Mouse (Mus musculus) embryonic facial prominence, embryonic 15.5 days (tissue): ENCODE data around the gene Phyh. TPM values are rescaled to one million over a fixed set of nuclear protein-coding genes. Genes with fewer than 3 reads are reported as not detected.

Experiments
- ATAC-seq: fragments of 200-750 bp; cut with Nextera tagmentation; 2 replicates; pipeline ENCODE4 v1.8.0; 2017; ENCODE audit warnings: low read depth, moderate TSS enrichment; ENCODE audit not compliant: insufficient number of reproducible peaks, low FRiP score, low TSS enrichment
- H3K27ac ChIP-seq: fragments of 300-500 bp; sonication (generic); replicated peaks from 2 replicates; pipeline ENCODE4 v1.5.1; 2015; ENCODE audit warnings: mild to moderate bottlenecking, inconsistent platforms
- H3K27me3 ChIP-seq: fragments of 300-500 bp; sonication (generic); 2 replicates; pipeline ENCODE4 v1.6.1; 2015; ENCODE audit warnings: inconsistent platforms
- H3K36me3 ChIP-seq: fragments of 300-500 bp; sonication (generic); 2 replicates; pipeline ENCODE4 v1.6.1; 2015; ENCODE audit warnings: mild to moderate bottlenecking, inconsistent platforms
- H3K4me1 ChIP-seq: fragments of 300-500 bp; sonication (generic); 2 replicates; pipeline ENCODE4 v1.6.1; 2015; ENCODE audit warnings: inconsistent platforms
- H3K4me2 ChIP-seq: fragments of 300-500 bp; sonication (generic); replicated peaks from 2 replicates; pipeline ENCODE4 v1.6.1; 2015; ENCODE audit warnings: mild to moderate bottlenecking, inconsistent platforms
- H3K4me3 ChIP-seq: fragments of 300-500 bp; sonication (generic); replicated peaks from 2 replicates; pipeline ENCODE4 v1.5.1; 2015; ENCODE audit warnings: mild to moderate bottlenecking, inconsistent platforms
- H3K9ac ChIP-seq: fragments of 300-500 bp; sonication (generic); 2 replicates; pipeline ENCODE4 v1.6.1; 2015; ENCODE audit warnings: inconsistent platforms
- H3K9me3 ChIP-seq: fragments of 300-500 bp; sonication (generic); replicated peaks from 2 replicates; pipeline ENCODE4 v1.6.1; 2016; ENCODE audit warnings: inconsistent platforms
- WGBS: fragments of 180-500 bp; shearing (Covaris S2); methylation state at CpG from one replicate; pipeline ENCODE4 v1.1.7; 2015; 5-methylcytosine and 5-hydroxymethylcytosine counted together
- polyA plus RNA-seq: library from polyadenylated mRNA; unstranded; fragments of >200 nt; fragmentation: Nextera tagmentation; extraction: Ambion mirVana; gene quantifications from 2 replicates; pipeline ENCODE4 v1.2.1, GENCODE M21; 2015

Gene Phyh
- 44.5 and 46.5 TPM in 2 replicates for polyA plus RNA-seq

GRCm38 (mm10) chr2:4918860-4919739 lies at the start of gene Phyh:
Gene Phyh, plus strand, starts transcription at chr2:4919019.
- Histone ChIP-seq H3K36me3 (no peaks in the 10 kb centered on the region), H3K27ac (peak within 1 kb of the TSS; percentile 74), H3K4me3 (peak within 1 kb of the TSS; percentile 68), H3K4me2 (peak within 1 kb of the TSS; percentile 89), H3K4me1 (peaks cover 17% of the 10 kb centered on the region), H3K27me3 (no peaks in the 10 kb centered on the region), H3K9ac (peak within 1 kb of the TSS; percentile 62), H3K9me3 (no peaks in the 10 kb centered on the region)
- ATAC-seq, result peak; percentile 94
- 7% methylated on average over 35 of the region's 35 CpGs for WGBS

GRCm38 (mm10) chr2:4872740-4873139 lies 46.1 kb upstream of the Phyh start:
- Histone ChIP-seq H3K27ac (no peak overlapping the region), H3K4me2 (no peak overlapping the region), H3K9me3 (no peaks in the 10 kb centered on the region), H3K4me1 (no peaks in the 10 kb centered on the region), H3K4me3 (no peak overlapping the region), H3K9ac (no peak overlapping the region), H3K27me3 (no peaks in the 10 kb centered on the region), H3K36me3 (no peaks in the 10 kb centered on the region)
- ATAC-seq, result no peak
- 70% methylated on average over 9 of the region's 9 CpGs for WGBS

DNA sequence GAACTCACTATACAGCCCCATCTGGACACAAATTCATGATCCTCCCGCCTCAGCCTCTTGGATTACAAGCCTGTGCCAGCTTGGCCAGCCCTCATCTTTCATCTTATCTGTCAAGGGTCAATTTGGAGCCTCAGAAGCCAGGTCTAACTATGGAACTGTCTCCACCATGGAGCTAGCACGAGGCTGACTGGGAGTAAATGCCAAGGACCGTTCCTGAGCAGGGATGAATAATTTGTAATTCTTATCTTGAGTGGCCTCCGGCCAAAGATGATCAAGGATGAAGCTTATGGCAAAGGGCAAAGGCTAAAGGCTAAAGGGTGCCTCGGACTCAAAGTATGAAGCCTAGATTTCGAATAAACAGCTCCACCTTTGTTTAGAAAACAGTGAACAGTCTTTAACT lies 45.5 kb upstream of the Phyh start:
- ATAC-seq, result no peak
- H3K9me3 ChIP-seq, result no peaks in the 10 kb centered on the region
- H3K4me2 ChIP-seq, result no peak overlapping the region
- no peak overlapping the region for H3K9ac ChIP-seq
- H3K27me3 ChIP-seq, result no peaks in the 10 kb centered on the region
- no peak overlapping the region for H3K4me3 ChIP-seq
- H3K27ac ChIP-seq, result no peak overlapping the region
- H3K4me1 ChIP-seq, result no peaks in the 10 kb centered on the region
- no peaks in the 10 kb centered on the region for H3K36me3 ChIP-seq
- 61% methylated on average over 6 of the region's 6 CpGs for WGBS

- Histone ChIP-seq H3K27me3 (no peaks in the 10 kb centered on the region), H3K4me2 (no peak overlapping the region), H3K36me3 (no peaks in the 10 kb centered on the region), H3K9me3 (no peaks in the 10 kb centered on the region), H3K27ac (no peak overlapping the region), H3K9ac (no peak overlapping the region), H3K4me3 (no peak overlapping the region), H3K4me1 (no peaks in the 10 kb centered on the region)
- 41% methylated on average over 1 of the region's 1 CpGs for WGBS
- no peak for ATAC-seq
Measured at GRCm38 (mm10) chr2:4875090-4875489, 43.7 kb upstream of the Phyh start.

- 74% methylated on average over 3 of the region's 3 CpGs for WGBS
- no peak for ATAC-seq
- no peaks in the 10 kb centered on the region for H3K36me3 ChIP-seq
- H3K27me3 ChIP-seq, result no peaks in the 10 kb centered on the region
- no peak overlapping the region for H3K4me3 ChIP-seq
- H3K4me2 ChIP-seq, result no peak overlapping the region
- no peak overlapping the region for H3K27ac ChIP-seq
- peaks cover 4% of the 10 kb centered on the region for H3K4me1 ChIP-seq
- no peak overlapping the region for H3K9ac ChIP-seq
- H3K9me3 ChIP-seq, result no peaks in the 10 kb centered on the region
Measured at GRCm38 (mm10) chr2:4876131-4876530, 42.7 kb upstream of the Phyh start.

- H3K27ac ChIP-seq, result peak overlapping the region; percentile 99
- 2% methylated on average over 20 of the region's 20 CpGs for WGBS
- H3K9ac ChIP-seq, result peak overlapping the region; percentile 96
- peak overlapping the region; percentile 80 for H3K4me2 ChIP-seq
- ATAC-seq, result no peak
- peak overlapping the region; percentile 87 for H3K4me3 ChIP-seq
- H3K36me3 ChIP-seq, result peaks cover 5% of the 10 kb centered on the region
- H3K4me1 ChIP-seq, result peaks cover 18% of the 10 kb centered on the region
- no peaks in the 10 kb centered on the region for H3K27me3 ChIP-seq
- H3K9me3 ChIP-seq, result no peaks in the 10 kb centered on the region
Measured at GRCm38 (mm10) chr2:4880737-4881349, 38.0 kb upstream of the Phyh start.

- H3K36me3 ChIP-seq, result peaks cover 12% of the 10 kb centered on the region
- no peaks in the 10 kb centered on the region for H3K9me3 ChIP-seq
- peak within 1 kb of the TSS; percentile 99 for H3K27ac ChIP-seq
- peak within 1 kb of the TSS; percentile 96 for H3K9ac ChIP-seq
- WGBS, result under 1% methylated on average over 95 of the region's 115 CpGs
- peak within 1 kb of the TSS; percentile 87 for H3K4me3 ChIP-seq
- H3K4me1 ChIP-seq, result peaks cover 18% of the 10 kb centered on the region
- peak within 1 kb of the TSS; percentile 80 for H3K4me2 ChIP-seq
- peak; percentile 84 for ATAC-seq
- no peaks in the 10 kb centered on the region for H3K27me3 ChIP-seq
Measured at GRCm38 (mm10) chr2:4881350-4882248, 37.2 kb upstream of the Phyh start, which contains the start of gene Sephs1. Gene Sephs1, plus strand, starts transcription at chr2:4881564.

DNA sequence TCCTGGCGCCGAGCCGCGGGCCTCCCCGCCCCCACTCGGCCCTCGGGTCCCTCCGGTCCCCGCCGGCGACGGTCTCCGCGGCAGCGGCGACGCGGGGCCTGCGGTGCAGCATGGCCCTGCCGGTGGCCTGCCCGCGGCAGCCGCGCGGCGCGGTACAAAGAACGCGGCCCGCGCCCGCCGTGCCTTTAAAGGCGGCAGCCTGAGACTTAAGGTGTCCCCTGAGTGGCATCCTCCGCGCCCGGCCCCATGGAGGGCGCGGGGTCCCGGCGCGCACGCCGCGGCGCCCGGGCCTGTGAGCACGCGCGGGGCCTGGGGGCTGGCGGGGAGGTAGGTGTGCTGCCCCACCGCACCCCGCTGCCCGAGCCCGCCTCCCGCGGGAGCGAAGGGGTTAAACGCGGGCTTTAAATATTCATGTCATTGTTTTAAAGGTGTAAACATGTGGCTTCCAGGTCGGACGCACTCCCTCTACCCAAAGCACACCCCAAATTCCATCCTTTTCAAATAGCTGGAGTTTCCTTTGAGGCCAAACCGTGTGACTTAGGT lies 36.5 kb upstream of the Phyh start:
- no peaks in the 10 kb centered on the region for H3K27me3 ChIP-seq
- ATAC-seq, result peak; percentile 55
- peak overlapping the region; percentile 96 for H3K9ac ChIP-seq
- H3K36me3 ChIP-seq, result peaks cover 19% of the 10 kb centered on the region
- peak overlapping the region; percentile 99 for H3K27ac ChIP-seq
- peaks cover 18% of the 10 kb centered on the region for H3K4me1 ChIP-seq
- H3K4me2 ChIP-seq, result peak overlapping the region; percentile 80
- under 1% methylated on average over 52 of the region's 63 CpGs for WGBS
- peak overlapping the region; percentile 87 for H3K4me3 ChIP-seq
- H3K9me3 ChIP-seq, result no peaks in the 10 kb centered on the region

- ATAC-seq, result no peak
- 0% methylated on average over 18 of the region's 18 CpGs for WGBS
Measured at GRCm38 (mm10) chr2:4883009-4883704, 35.7 kb upstream of the Phyh start.

DNA sequence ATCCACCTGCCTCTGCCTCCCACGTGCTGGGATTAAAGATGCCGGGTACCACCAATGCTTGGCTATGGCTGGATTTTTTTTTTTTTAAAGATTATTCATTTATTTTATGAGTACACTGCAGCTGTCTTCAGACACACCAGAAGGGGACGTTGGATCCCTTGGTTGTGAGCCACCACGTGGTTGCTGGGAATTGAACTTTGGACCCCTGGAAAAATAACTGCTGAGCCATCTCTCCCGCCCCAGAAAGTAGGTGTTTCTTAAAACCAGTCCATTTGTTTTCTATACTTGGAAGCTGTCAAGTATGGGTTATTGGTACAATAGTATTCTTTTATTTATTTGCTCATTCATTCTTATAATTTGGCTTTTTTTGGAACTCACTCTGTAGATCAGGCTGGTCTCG lies 31.9 kb upstream of the Phyh start:
- peaks cover 51% of the 10 kb centered on the region for H3K36me3 ChIP-seq
- H3K9me3 ChIP-seq, result no peaks in the 10 kb centered on the region
- no peak overlapping the region for H3K27ac ChIP-seq
- no peak overlapping the region for H3K9ac ChIP-seq
- H3K4me2 ChIP-seq, result no peak overlapping the region
- no peak for ATAC-seq
- peaks cover 14% of the 10 kb centered on the region for H3K4me1 ChIP-seq
- 91% methylated on average over 6 of the region's 6 CpGs for WGBS
- H3K27me3 ChIP-seq, result no peaks in the 10 kb centered on the region
- no peak overlapping the region for H3K4me3 ChIP-seq

More at GRCm38 (mm10) chr2:4883009-4883704, 35.7 kb upstream of the Phyh start:
- Histone ChIP-seq H3K27me3 (no peaks in the 10 kb centered on the region), H3K4me3 (peak overlapping the region; percentile 87), H3K9ac (peak overlapping the region; percentile 96), H3K4me2 (peak overlapping the region; percentile 80), H3K9me3 (no peaks in the 10 kb centered on the region), H3K27ac (peak overlapping the region; percentile 99), H3K36me3 (peaks cover 27% of the 10 kb centered on the region), H3K4me1 (peaks cover 18% of the 10 kb centered on the region)
